Mouse (Mus musculus) left cerebral cortex, adult 9 months (tissue): Measurements from ENCODE around the gene Golt1a.
A peak's percentile ranks its signal among the peaks of the same experiment; 100 is the strongest.

ENCODE experiments used
- DNase-seq, 2 experiments: peaks; one replicate each; pipeline ENCODE4 v3.0.0; 2022; ENCODE audit warnings: low spot score in 2 of 2

The Golt1a gene

DNA sequence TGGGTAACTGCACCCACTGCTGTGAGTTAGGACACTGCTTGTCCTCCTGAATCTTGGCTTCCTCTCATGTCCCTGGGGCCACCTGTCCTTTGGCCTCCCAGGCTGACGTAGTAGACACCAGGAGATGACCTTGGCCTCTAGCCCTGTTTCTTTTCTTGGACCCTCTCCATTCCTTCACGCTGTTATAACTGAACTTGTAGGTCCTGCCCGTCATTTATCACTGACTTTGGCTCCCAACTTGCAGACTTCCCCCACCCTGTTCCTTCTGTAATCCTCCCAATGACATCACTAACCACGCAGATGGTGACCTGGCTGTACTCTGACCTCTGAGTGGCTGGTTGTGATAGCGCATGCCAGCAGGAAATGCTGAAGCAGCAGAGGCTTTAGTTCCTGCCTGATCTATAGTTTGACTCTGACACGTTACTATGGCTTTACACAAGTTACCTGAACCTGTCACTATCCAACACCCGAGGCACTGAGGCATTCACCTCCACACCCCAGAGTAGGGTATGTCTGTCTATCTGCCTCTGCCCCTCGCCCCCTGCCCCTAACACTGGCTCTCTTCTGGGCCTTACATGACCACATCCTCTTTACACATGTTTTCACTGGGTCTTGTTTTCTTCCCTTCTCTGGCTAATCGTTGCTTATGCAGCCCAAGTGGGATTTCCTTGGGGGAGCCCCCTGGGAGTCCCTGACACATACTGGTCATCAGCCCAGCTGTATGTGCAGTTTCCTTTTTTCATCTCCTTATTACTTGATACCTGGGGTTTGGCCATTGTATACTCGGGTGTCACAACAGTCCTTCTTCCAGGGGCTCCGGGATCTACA lies 38.3 kb downstream of the Golt1a start:
- no peak for DNase-seq

- DNase-seq, result no peak
Observed at GRCm38 (mm10) chr1:133350210-133350609, 40.6 kb downstream of the Golt1a start, which contains the start of gene Ren1. Ren1 (plus strand) TSS chr1:133350510.

DNA sequence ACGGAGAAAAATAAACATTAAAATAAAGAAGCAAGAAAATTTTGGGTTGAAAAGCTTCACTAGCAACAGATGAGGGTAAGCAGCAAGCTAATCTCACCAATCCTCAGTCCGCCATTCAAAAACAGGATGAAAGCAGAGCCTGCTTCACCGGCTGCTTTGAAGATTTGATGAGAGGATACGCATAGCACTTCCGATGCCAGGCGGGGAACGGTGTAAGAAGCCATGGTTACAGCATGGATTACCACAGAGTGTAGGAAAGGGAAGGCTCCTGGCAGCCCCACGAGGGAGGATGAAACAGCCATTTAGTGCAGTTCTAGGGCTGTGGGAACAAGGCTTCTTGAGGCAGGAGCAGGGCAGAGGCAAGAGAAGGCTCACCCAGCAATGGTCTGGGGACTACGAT lies 42.2 kb downstream of the Golt1a start:
- no peak for DNase-seq

- DNase-seq, result peak in 1 of 2 experiments; percentile 90
Observed at GRCm38 (mm10) chr1:133353371-133353809, 43.8 kb downstream of the Golt1a start.

DNA sequence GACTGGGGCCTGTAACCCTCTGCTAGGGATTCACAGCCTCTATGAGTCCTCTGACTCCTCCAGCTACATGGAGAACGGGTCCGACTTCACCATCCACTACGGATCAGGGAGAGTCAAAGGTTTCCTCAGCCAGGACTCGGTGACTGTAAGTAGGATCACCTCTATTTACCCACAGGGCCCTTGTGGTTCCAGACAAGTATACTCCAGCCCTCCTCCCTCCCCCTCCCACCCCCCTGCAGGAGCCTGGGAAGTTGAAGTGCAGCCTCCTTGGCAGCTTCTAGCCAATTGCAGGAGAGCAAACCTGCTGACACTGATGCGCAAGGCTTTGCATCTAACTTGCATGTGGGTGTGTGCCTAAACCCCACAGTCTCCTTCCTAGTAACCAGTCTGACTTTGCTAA lies 45.9 kb downstream of the Golt1a start:
- no peak for DNase-seq

- no peak for DNase-seq
Observed at GRCm38 (mm10) chr1:133355912-133356311, 46.3 kb downstream of the Golt1a start.

DNA sequence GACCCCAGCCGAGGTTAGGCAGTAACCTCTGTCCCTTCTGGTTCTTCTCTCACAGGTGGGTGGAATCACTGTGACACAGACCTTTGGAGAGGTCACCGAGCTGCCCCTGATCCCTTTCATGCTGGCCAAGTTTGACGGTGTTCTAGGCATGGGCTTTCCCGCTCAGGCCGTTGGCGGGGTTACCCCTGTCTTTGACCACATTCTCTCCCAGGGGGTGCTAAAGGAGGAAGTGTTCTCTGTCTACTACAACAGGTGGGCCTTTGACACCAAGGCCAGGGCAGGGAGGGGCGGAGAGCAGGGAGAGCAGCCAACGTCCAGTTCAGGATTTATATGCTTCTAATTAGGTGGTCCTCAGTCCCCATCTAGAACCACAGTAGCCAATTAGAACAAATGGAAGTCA lies 46.7 kb downstream of the Golt1a start:
- DNase-seq, result no peak

DNA sequence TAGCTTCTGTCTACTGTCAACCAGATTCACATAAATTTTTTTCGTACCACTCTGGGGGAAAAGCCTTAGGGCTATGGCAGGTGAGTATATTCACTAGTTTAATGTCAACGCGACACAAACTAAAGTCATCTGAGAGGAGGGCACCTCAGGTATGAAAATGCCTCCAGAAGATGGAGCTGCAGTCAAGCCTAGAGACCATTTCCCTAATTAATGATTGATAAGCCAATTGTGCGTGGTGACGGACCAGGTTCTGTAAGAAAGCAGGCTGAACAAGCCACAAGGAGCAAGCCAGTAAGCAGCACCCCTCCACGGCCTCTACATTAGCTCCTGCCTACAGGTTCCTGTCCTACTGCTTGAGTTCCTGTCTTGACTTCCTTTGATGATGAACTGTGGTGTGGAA lies 51.4 kb downstream of the Golt1a start:
- no peak for DNase-seq

GRCm38 (mm10) chr1:133362103-133362502 lies 52.5 kb downstream of the Golt1a start:
- no peak for DNase-seq

GRCm38 (mm10) chr1:133363276-133364021 lies 53.8 kb downstream of the Golt1a start, which contains the start of gene Etnk2:
Etnk2 (plus strand) TSS chr1:133363572.
- peak; percentile 49 to 79 for DNase-seq

DNA sequence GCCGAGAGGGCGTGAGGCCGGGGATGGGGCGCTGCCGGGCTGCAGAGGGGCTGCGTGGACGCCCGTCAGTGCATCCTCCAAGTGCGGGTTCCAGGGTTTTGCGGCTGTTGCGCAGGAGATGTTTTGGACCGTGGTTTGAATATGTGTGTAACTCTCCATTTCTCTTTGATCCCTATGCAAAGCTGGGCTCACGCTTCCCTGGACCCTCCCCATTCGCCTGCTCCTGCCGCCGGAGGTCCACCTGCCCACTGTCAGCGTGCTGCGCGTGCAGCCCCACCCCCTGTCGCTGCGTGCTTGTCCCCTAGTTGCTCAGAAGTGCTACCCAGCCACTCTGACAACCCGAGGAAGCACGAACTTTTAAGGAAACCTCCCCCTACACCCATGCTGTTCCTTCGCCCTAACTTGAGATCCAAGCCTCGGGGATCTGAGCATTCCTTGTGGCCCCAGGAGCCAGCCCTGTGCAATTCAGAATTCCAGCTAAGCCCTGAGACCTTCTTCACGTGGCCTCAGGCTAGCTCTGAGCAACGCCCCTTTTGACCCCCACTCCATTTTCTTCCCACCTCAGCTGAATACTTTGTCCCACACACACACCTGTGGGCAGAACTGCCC lies 54.5 kb downstream of the Golt1a start:
- no peak for DNase-seq

DNA sequence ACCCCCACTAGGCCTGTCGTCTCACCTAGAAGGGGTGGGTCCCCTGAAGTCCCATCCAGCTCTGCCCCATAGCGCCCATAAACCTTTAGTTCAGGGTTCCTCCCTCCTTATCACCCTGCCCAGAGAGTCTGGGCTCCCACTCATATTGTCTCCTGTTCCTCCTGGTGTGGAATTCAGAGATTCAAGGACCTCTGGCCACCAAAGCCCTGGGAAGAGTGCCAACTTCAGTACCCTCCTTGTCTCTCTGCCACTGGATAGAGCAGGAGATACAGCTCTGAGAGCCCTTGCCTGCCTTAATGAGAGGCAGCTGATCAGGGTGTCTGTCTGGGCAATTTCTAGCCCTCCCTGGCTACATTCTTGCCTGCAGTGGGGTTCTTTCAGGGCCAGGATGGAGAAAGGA lies 55.3 kb downstream of the Golt1a start:
- DNase-seq, result no peak

- DNase-seq, result peak in 1 of 2 experiments; percentile 55
Observed at GRCm38 (mm10) chr1:133366951-133367605, 57.5 kb downstream of the Golt1a start.

DNA sequence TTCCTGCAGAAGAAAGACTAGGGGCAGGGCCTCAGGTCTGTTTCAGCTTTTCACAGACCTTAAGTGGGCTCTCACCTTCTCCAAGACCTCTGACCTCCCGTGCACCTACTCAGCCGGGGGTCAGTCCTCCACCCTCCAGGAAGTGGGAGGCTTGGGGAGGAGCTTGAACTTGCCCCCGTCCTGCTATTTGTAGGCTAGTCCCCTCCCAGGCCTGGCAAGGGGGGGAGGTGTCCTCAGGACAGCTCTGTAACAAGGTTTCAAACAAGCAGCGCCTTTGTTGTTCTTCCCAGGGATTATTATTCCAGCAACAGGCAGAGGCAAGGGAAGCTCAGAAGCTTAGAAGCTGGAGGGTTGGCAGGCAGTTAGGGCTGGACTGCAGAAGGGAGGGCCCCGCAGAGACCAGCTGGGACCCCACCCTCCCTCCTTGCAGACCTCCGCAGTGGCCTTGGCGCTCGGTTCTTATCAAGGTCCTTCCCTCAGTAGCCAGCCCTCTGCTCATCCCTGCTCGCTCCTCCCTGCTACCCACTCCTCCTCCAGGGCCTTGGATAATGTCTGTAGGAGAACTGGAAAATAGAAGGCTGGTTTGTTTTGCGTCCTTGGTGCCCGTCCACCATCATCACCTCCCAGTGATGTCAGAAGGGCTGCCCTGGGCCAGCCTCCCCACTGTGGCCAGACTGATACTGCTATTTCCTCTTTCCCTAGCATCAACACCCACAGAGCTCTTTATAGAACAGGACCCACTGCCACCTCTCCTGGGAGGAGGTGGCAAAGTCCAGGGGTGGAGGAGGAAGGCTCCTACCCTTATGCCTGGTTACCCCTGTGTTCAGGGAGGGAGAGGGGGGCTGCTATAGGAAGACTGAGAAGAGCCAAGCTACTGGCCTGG lies 58.2 kb downstream of the Golt1a start:
- no peak for DNase-seq

GRCm38 (mm10) chr1:133368644-133369043 lies 59.0 kb downstream of the Golt1a start:
- DNase-seq, result peak in 1 of 2 experiments; percentile 83

DNA sequence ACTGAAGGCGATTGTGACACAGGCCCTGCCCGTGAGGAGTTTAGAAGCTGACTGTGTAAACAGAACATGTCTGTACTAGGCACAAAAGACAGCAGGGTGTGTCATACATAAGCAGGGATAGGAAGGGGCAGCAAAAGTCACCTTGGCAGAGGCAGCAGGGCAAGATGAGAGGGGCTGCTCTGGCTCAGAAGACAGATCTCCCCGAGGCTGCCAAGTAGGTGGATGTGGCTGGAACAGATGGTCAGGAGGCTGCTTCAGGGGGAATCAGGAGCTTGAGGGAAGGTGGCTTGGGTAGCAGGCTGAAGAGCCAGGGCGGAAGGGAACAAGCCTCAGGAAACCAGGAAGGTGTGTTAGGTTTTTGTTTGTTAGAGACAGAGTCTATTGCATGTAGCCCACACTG lies 60.8 kb downstream of the Golt1a start:
- no peak for DNase-seq

- DNase-seq, result no peak
Observed at GRCm38 (mm10) chr1:133371431-133371830, 61.8 kb downstream of the Golt1a start.

GRCm38 (mm10) chr1:133372113-133372512 lies 62.5 kb downstream of the Golt1a start:
- no peak for DNase-seq
